Mouse (Mus musculus) neural tube, embryonic 12.5 days (tissue): ENCODE measurements at regions not wholly inside any gene's neighbourhood (a gene's known extent, or its start where the extent isn't known, plus 50 kb on each side); places are given as distances from the start of the nearest gene placed in this dataset.

ENCODE experiments used
- ATAC-seq: fragments of 200-750 bp; cut with Nextera tagmentation; 2 replicates; pipeline ENCODE4 v1.8.0; 2017; ENCODE audit warnings: low read depth, mild to moderate bottlenecking, moderate TSS enrichment, moderate library complexity; ENCODE audit not compliant: low FRiP score
- H3K27ac ChIP-seq: fragments of 300-500 bp; sonication (generic); 2 replicates; pipeline ENCODE4 v1.5.1; 2016
- H3K27me3 ChIP-seq: fragments of 300-500 bp; sonication (generic); replicated peaks from 2 replicates; pipeline ENCODE4 v1.6.1; 2016; ENCODE audit warnings: mild to moderate bottlenecking
- H3K36me3 ChIP-seq: fragments of 300-500 bp; sonication (generic); 2 replicates; pipeline ENCODE4 v1.6.1; 2016; ENCODE audit warnings: mild to moderate bottlenecking
- H3K4me1 ChIP-seq: fragments of 300-500 bp; sonication (generic); 2 replicates; pipeline ENCODE4 v1.6.1; 2016
- H3K4me2 ChIP-seq: fragments of 300-500 bp; sonication (generic); replicated peaks from 2 replicates; pipeline ENCODE4 v1.6.1; 2016; ENCODE audit warnings: mild to moderate bottlenecking
- H3K4me3 ChIP-seq: fragments of 300-500 bp; sonication (generic); 2 replicates; pipeline ENCODE4 v1.5.1; 2016
- H3K9ac ChIP-seq: fragments of 300-500 bp; sonication (generic); 2 replicates; pipeline ENCODE4 v1.6.1; 2016; ENCODE audit warnings: mild to moderate bottlenecking
- H3K9me3 ChIP-seq: fragments of 300-500 bp; sonication (generic); 2 replicates; pipeline ENCODE4 v1.6.1; 2016; ENCODE audit warnings: mild to moderate bottlenecking
- WGBS: fragments of 180-500 bp; shearing (Covaris S2); methylation state at CpG from one replicate; pipeline ENCODE4 v1.1.7; 2016; 5-methylcytosine and 5-hydroxymethylcytosine counted together

DNA sequence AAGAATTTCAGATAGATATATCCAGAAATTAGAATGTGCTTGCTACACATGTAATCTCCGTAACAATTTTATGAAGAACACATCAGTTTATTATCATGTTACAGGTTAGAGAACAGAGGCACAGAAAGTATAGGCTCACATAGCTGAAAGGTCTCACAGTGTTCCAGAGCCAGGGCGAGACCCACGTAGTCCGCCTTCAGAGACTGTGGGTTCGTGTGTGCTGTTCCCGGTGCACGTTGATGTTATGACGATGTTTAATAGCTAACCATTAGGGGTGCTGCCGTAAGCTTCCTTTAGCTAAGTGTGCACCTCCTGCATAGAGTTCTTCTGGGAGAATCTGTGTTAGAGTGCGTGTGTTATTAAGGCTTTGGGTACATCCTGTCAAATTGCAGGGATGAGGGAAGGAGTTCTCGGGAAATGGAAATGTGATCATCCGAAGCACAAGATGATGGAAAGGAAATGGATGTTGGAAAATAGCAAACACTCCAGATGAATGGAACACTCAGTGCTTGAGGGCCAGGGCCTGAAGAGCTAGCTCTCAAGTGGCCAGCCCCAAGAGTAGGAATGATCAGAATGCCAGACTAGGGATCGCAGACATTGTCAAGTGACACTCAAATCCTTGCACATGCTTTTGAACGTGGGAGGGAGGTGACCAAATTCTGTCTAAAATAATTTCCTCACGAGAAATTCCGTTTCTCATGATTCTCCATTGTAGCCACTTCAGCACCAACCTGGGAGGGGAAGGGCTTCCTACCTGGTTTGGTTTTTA lies 344.1 kb downstream of the Cd83 start:
- H3K4me3 ChIP-seq, result no peak overlapping the region
- peaks cover 5% of the 10 kb centered on the region for H3K4me1 ChIP-seq
- ATAC-seq, result no peak
- H3K27ac ChIP-seq, result no peak overlapping the region
- 92% methylated on average over 16 of the region's 16 CpGs for WGBS
- H3K9ac ChIP-seq, result no peak overlapping the region
- no peak overlapping the region for H3K4me2 ChIP-seq
- no peaks in the 10 kb centered on the region for H3K27me3 ChIP-seq
- H3K36me3 ChIP-seq, result no peaks in the 10 kb centered on the region
- H3K9me3 ChIP-seq, result no peaks in the 10 kb centered on the region

GRCm38 (mm10) chr13:44131916-44132315 lies 347.3 kb downstream of the Cd83 start:
- WGBS, result 83% methylated on average over 5 of the region's 5 CpGs
- Histone ChIP-seq H3K27ac (no peak overlapping the region), H3K36me3 (no peaks in the 10 kb centered on the region), H3K9ac (no peak overlapping the region), H3K27me3 (no peaks in the 10 kb centered on the region), H3K9me3 (no peaks in the 10 kb centered on the region), H3K4me3 (no peak overlapping the region), H3K4me2 (no peak overlapping the region), H3K4me1 (peaks cover 7% of the 10 kb centered on the region)
- no peak for ATAC-seq

- H3K4me2 ChIP-seq, result no peak overlapping the region
- H3K27me3 ChIP-seq, result no peaks in the 10 kb centered on the region
- 94% methylated on average over 4 of the region's 4 CpGs for WGBS
- H3K4me1 ChIP-seq, result peaks cover 7% of the 10 kb centered on the region
- no peaks in the 10 kb centered on the region for H3K9me3 ChIP-seq
- no peak overlapping the region for H3K27ac ChIP-seq
- no peaks in the 10 kb centered on the region for H3K36me3 ChIP-seq
- H3K9ac ChIP-seq, result no peak overlapping the region
- ATAC-seq, result no peak
- H3K4me3 ChIP-seq, result no peak overlapping the region
Measured at GRCm38 (mm10) chr13:44132510-44132909, 347.9 kb downstream of the Cd83 start.

DNA sequence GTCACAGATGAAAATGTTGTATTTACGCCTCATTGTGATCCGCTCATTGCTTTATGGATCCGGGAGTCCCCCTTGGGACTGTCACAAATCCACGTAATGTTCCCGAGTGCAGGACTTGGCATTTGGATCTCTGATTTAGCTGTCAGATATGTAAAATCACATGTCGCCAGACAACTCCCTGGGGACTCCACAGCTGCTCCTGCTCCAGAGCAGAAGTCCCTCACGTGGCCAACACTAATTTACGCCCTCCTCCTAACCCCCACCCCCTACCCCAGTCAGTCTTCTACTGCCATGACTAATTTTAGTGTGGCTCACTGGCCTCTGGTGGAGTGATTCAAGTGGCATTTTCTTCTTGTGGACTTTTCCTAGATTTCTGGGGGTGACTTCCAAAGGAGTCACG lies 348.9 kb downstream of the Cd83 start:
- H3K4me3 ChIP-seq, result no peak overlapping the region
- WGBS, result 43% methylated on average over 9 of the region's 9 CpGs

DNA sequence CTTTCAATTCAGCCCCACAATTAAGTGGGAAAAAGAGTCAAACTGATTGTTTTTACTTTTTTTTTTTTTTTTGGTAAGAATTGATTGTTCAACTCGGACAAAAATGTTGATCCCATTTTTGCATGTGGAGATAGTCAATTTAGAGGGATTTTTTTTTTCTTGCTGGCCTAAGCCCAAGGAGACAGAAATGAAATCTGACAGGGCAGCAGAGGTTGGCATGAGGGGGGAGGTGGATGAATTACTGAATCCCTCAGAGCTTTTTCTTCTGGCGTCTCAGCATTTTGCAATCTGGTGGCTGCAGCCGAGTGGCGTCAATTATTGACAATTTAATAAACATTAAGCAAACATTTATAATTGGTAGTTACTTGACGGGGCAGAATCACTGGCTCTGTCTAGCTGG lies 356.6 kb downstream of the Cd83 start:
- Histone ChIP-seq H3K27me3 (no peaks in the 10 kb centered on the region), H3K4me2 (no peak overlapping the region), H3K4me3 (no peak overlapping the region), H3K27ac (no peak overlapping the region), H3K9me3 (peaks cover 13% of the 10 kb centered on the region; the same call in 1 of the 2 replicates), H3K4me1 (no peaks in the 10 kb centered on the region), H3K9ac (no peak overlapping the region), H3K36me3 (no peaks in the 10 kb centered on the region)
- 86% methylated on average over 5 of the region's 5 CpGs for WGBS
- ATAC-seq, result no peak

More for the DNA sequence above, 348.9 kb downstream of the Cd83 start:
- Histone ChIP-seq H3K36me3 (no peaks in the 10 kb centered on the region), H3K9ac (no peak overlapping the region), H3K4me2 (no peak overlapping the region), H3K4me1 (peaks cover 7% of the 10 kb centered on the region), H3K27ac (no peak overlapping the region), H3K9me3 (no peaks in the 10 kb centered on the region), H3K27me3 (no peaks in the 10 kb centered on the region)
- no peak for ATAC-seq

DNA sequence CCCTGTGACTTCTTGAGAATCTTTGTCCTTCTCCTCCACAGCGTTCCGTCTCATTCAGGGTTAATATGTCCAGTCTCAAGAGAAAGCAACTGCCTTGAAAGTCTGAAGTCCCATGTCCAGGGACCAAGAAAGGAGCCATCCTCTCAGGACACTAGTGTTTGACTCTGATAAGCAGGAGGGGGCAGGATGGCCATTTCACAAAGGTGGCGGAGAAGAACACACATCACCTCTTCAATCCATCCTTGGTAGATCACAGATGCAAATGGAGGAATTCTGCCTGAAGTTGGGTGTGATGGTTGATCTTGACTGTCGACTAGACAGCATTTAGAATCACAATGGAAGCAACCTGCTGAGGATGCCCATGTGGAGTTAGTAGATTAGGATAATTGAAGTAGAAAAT lies 360.9 kb downstream of the Cd83 start:
- Histone ChIP-seq H3K9ac (no peak overlapping the region), H3K4me3 (no peak overlapping the region), H3K27ac (no peak overlapping the region), H3K36me3 (no peaks in the 10 kb centered on the region), H3K9me3 (peaks cover 13% of the 10 kb centered on the region; the same call in 1 of the 2 replicates), H3K27me3 (no peaks in the 10 kb centered on the region), H3K4me1 (no peaks in the 10 kb centered on the region), H3K4me2 (no peak overlapping the region)
- no peak for ATAC-seq
- WGBS, result 92% methylated on average over 4 of the region's 4 CpGs

- peaks cover 13% of the 10 kb centered on the region; the same call in 1 of the 2 replicates for H3K9me3 ChIP-seq
- H3K4me2 ChIP-seq, result no peak overlapping the region
- ATAC-seq, result no peak
- no peaks in the 10 kb centered on the region for H3K36me3 ChIP-seq
- WGBS, result 86% methylated on average over 5 of the region's 5 CpGs
- H3K4me3 ChIP-seq, result no peak overlapping the region
- H3K9ac ChIP-seq, result no peak overlapping the region
- H3K27me3 ChIP-seq, result no peaks in the 10 kb centered on the region
- no peak overlapping the region for H3K27ac ChIP-seq
- H3K4me1 ChIP-seq, result 0 out of 2 replicates have a peak, but pooled peaks cover under 1% of the 10 kb centered on the region
Measured at GRCm38 (mm10) chr13:44147841-44148240, 363.3 kb downstream of the Cd83 start.

DNA sequence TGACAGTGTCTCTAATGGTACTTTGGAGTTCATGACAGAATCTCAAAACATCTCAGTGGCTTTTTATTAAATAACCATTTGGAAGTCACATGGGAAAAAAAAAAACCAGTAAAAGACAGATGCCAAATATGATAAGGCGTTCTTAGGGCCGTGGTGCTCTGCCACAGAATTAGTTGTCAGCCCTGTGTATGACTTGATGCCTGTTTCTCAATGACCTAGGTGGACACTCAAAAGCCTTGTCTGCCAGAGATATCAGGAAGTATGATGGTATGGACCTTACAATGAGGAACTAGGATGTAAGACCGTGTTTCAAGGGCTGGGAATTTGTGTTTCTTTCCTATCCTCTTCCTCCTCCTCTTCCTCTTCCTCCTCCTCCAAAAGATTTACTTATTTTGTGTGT lies 364.9 kb downstream of the Cd83 start:
- WGBS, result 91% methylated on average over 3 of the region's 3 CpGs
- H3K4me3 ChIP-seq, result no peak overlapping the region
- H3K27ac ChIP-seq, result no peak overlapping the region
- ATAC-seq, result no peak
- H3K36me3 ChIP-seq, result no peaks in the 10 kb centered on the region
- peaks cover 11% of the 10 kb centered on the region; the same call in 1 of the 2 replicates for H3K9me3 ChIP-seq
- H3K27me3 ChIP-seq, result no peaks in the 10 kb centered on the region
- H3K4me2 ChIP-seq, result no peak overlapping the region
- H3K4me1 ChIP-seq, result peaks cover 5% of the 10 kb centered on the region; the same call in 1 of the 2 replicates
- H3K9ac ChIP-seq, result no peak overlapping the region

GRCm38 (mm10) chr13:44151526-44151925 lies 367.0 kb downstream of the Cd83 start:
- H3K27ac ChIP-seq, result no peak overlapping the region
- peaks cover 5% of the 10 kb centered on the region; the same call in 1 of the 2 replicates for H3K4me1 ChIP-seq
- no peak overlapping the region for H3K4me2 ChIP-seq
- H3K9ac ChIP-seq, result no peak overlapping the region
- 80% methylated on average over 6 of the region's 6 CpGs for WGBS
- no peak overlapping the region for H3K4me3 ChIP-seq
- no peak for ATAC-seq
- no peaks in the 10 kb centered on the region for H3K36me3 ChIP-seq
- no peaks in the 10 kb centered on the region for H3K9me3 ChIP-seq
- H3K27me3 ChIP-seq, result no peaks in the 10 kb centered on the region

DNA sequence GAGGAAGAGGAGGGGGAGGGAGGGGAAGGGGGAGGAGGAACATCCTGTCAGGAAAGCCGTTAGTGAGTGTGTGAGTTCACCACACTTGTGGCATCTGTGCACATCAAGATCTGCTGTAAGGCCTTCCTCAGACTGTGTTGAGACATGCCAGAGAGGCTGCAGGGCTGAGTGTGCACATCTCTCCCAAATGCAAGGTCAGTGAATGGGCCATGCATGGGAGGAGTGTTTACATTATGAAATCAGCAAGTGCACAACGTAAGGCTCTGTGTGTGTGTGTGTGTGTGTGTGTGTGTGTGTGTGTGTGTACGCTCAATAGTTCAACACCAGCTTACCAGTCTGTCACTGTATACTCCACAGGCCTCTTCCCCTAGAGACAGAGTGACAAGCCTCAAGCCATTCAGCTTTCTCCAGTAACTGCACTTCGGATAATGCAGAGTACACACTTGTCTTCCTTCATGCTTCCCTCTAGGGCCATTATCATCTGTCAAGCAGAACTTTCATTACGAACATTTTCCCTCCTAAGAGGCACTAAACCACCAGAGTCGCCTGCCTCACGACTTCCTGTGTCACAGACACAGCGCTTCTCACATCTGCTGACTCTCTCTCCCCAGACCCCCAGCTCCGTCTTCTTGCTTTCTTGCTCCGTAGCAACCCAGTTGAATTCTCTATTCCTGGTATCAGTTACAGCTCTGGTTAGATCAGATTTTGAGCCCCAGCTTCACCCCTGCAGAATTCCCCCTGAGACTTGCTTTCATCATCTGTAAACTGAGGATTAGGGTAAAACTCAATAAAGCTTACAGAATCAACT lies 368.4 kb downstream of the Cd83 start:
- no peak overlapping the region for H3K4me2 ChIP-seq
- no peaks in the 10 kb centered on the region for H3K36me3 ChIP-seq
- no peaks in the 10 kb centered on the region for H3K9me3 ChIP-seq
- no peak overlapping the region for H3K9ac ChIP-seq
- no peak; the same call in 1 of the 2 replicates for ATAC-seq
- 62% methylated on average over 10 of the region's 10 CpGs for WGBS
- no peak overlapping the region for H3K4me3 ChIP-seq
- peaks cover 5% of the 10 kb centered on the region; the same call in 1 of the 2 replicates for H3K4me1 ChIP-seq
- H3K27me3 ChIP-seq, result no peaks in the 10 kb centered on the region
- H3K27ac ChIP-seq, result no peak overlapping the region

DNA sequence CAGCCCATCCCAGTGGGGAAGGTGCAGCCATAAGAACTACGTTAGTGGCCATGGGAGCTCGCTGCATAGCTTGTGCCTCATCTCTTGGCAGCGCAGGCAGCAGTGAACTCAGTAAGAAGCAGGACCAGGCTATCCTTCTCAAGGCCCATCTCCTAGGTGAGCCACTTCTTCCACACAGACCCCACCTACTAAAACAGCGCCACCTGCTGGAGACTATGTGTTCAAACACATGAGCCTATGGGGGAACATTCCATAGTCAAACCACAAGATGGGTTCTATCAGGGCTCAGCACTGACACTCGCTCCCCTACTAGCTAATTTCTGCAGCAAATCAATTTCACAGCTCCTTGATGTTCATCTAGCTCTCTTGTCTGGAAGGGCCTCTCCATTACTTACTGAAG lies 369.2 kb downstream of the Cd83 start:
- Histone ChIP-seq H3K27me3 (no peaks in the 10 kb centered on the region), H3K27ac (no peak overlapping the region), H3K4me3 (no peak overlapping the region), H3K36me3 (no peaks in the 10 kb centered on the region), H3K4me2 (no peak overlapping the region), H3K4me1 (peaks cover 5% of the 10 kb centered on the region; the same call in 1 of the 2 replicates), H3K9ac (no peak overlapping the region), H3K9me3 (no peaks in the 10 kb centered on the region)
- WGBS, result 91% methylated on average over 5 of the region's 5 CpGs
- ATAC-seq, result no peak

DNA sequence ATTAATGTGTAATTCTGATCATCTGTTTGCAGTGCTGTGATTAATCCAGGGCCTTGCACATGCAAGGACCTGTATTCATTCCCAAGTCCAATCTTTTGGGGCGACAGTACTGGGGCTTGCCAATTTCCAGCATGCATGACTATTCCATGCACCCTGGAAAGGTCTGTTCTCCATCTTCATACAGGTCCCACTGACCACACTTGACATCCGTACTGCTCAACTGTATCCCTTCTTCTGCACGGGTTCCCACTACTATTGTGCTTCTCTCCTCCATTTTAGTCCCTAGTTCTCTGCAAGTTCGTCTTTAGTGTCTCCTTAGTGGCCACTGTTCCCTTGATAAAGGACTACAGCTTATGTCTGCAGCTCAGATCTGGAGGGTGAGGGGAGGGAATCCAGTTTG lies 371.4 kb downstream of the Cd83 start:
- Histone ChIP-seq H3K27me3 (no peaks in the 10 kb centered on the region), H3K36me3 (no peaks in the 10 kb centered on the region), H3K4me3 (no peak overlapping the region), H3K9ac (no peak overlapping the region), H3K4me1 (peaks cover 5% of the 10 kb centered on the region; the same call in 1 of the 2 replicates), H3K9me3 (no peaks in the 10 kb centered on the region), H3K4me2 (no peak overlapping the region), H3K27ac (no peak overlapping the region)
- 89% methylated on average over 4 of the region's 4 CpGs for WGBS
- no peak for ATAC-seq
